Mouse (Mus musculus) liver, adult 2 months (tissue): Measurements from ENCODE around the gene 2610507B11Rik. TPM values are rescaled to one million over a fixed set of nuclear protein-coding genes. Genes with fewer than 3 reads are reported as not detected.
A peak's percentile ranks its signal among the peaks of the same experiment; 100 is the strongest.

Experiments
- DNase-seq: peaks from one replicate; pipeline ENCODE4 v3.0.0-alpha.2; 2011; ENCODE audit warnings: low read depth, low spot score; ENCODE audit errors: extremely low read depth
- H3K27ac ChIP-seq: fragments of 200-500 bp; replicated peaks from 2 replicates; pipeline ENCODE4 v1.5.1; 2012; ENCODE audit warnings: low read depth, mild to moderate bottlenecking, control low read depth, inconsistent platforms, low read length; ENCODE audit not compliant: insufficient read depth
- H3K27me3 ChIP-seq: fragments of 200-500 bp; 2 replicates; pipeline ENCODE4 v1.6.1; 2012; ENCODE audit warnings: mild to moderate bottlenecking, moderate library complexity, low read length, inconsistent platforms; ENCODE audit not compliant: control insufficient read depth, insufficient read depth
- H3K36me3 ChIP-seq: fragments of 200-500 bp; 2 replicates; pipeline ENCODE4 v1.6.1; 2012; ENCODE audit warnings: low read length, inconsistent platforms; ENCODE audit not compliant: control insufficient read depth, insufficient read depth
- H3K4me1 ChIP-seq: fragments of 200-500 bp; 2 replicates; pipeline ENCODE4 v1.6.1; 2011; ENCODE audit warnings: low read length; ENCODE audit not compliant: control insufficient read depth, insufficient read depth
- H3K4me3 ChIP-seq: fragments of 200-500 bp; 2 replicates; pipeline ENCODE4 v1.5.1; 2011; ENCODE audit warnings: low read depth, mild to moderate bottlenecking, control low read depth, low read length, moderate library complexity; ENCODE audit not compliant: insufficient read depth
- H3K79me2 ChIP-seq: fragments of 200-500 bp; 2 replicates; pipeline ENCODE4 v1.6.1; 2012; ENCODE audit warnings: inconsistent platforms, mild to moderate bottlenecking, low read length, moderate library complexity; ENCODE audit not compliant: control insufficient read depth, insufficient read depth
- H3K9ac ChIP-seq: fragments of 200-500 bp; 2 replicates; pipeline ENCODE4 v1.6.1; 2012; ENCODE audit warnings: low read depth, mild to moderate bottlenecking, control low read depth, inconsistent platforms, low read length
- CTCF ChIP-seq: fragments of 200-500 bp; IDR thresholded peaks from 2 replicates; pipeline ENCODE4 v1.5.1; 2011; ENCODE audit warnings: low read depth, low read length, control low read depth
- POLR2A ChIP-seq: fragments of 200-500 bp; IDR thresholded peaks from 2 replicates; pipeline ENCODE4 v1.6.1; 2011; ENCODE audit warnings: low read length, control low read depth; ENCODE audit not compliant: insufficient read depth; ENCODE audit errors: extremely low read depth
- WGBS: fragments of 180-500 bp; shearing (Covaris S2); methylation state at CpG from one replicate; pipeline ENCODE4 v1.1.7; 2018; 5-methylcytosine and 5-hydroxymethylcytosine counted together
- polyA plus RNA-seq: library from polyadenylated mRNA; depleted of rRNA; stranded (reverse); fragments of >200 nt; gene quantifications from 2 replicates; pipeline ENCODE4 v1.2.3, GENCODE M21; 2012
- total RNA-seq: library from RNA; depleted of rRNA; stranded (reverse); fragments of >200 nt; gene quantifications from 2 replicates; pipeline ENCODE4 v1.2.3, GENCODE M21; 2014

2610507B11Rik gene
- total and polyA plus RNA-seq, 2 experiments, result 43.6 to 68.6 TPM

DNA sequence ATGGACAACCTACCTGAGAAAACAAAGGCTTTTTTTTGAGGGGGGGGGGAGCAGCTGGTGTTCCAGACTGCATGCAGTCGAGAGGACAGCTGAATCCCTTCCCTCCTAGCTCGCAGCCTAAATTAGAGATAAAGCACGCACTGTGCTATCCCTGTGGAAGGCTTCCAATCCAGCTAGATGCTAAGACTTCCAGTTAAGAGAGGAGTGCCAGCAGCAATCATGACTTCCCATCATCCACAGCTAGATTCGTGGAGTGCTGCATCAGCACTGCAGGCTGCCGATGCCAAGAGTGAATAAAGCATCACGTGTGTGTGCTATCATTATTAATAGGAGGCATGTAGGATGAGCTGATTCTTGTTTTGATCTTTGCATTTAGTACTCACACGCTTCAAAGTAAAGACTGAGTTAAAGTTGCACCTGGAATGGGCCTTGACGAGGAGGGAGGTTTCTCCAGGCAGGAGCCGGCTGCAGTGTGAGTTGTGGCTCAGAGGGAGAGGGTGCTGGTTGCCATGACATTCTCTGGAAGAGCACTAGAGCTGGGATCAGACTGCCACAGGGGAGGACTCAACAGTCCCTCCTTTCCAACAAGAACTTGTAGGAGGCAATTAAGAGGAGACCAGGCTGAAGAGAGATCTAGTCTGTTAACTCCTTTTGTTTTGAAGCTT is 21.2 kb upstream of the 2610507B11Rik start:
- H3K27ac ChIP-seq, result no peak overlapping the region
- H3K79me2 ChIP-seq, result peaks cover 45% of the 10 kb centered on the region
- H3K4me3 ChIP-seq, result no peak overlapping the region
- no peak overlapping the region for H3K9ac ChIP-seq
- peaks cover 8% of the 10 kb centered on the region for H3K4me1 ChIP-seq
- H3K27me3 ChIP-seq, result no peaks in the 10 kb centered on the region
- 73% methylated on average over 9 of the region's 9 CpGs for WGBS
- no peak for TF ChIP-seq CTCF
- TF ChIP-seq POLR2A, result no peak
- DNase-seq, result no peak
- H3K36me3 ChIP-seq, result peaks cover 11% of the 10 kb centered on the region

- peak overlapping the region; percentile 48 for H3K27ac ChIP-seq
- H3K36me3 ChIP-seq, result peaks cover 3% of the 10 kb centered on the region; the same call in 1 of the 2 replicates
- under 1% methylated on average over 19 of the region's 19 CpGs for WGBS
These were observed 16.3 kb upstream of the 2610507B11Rik start for GRCm38 (mm10) chr11:78245261-78245626.

DNA sequence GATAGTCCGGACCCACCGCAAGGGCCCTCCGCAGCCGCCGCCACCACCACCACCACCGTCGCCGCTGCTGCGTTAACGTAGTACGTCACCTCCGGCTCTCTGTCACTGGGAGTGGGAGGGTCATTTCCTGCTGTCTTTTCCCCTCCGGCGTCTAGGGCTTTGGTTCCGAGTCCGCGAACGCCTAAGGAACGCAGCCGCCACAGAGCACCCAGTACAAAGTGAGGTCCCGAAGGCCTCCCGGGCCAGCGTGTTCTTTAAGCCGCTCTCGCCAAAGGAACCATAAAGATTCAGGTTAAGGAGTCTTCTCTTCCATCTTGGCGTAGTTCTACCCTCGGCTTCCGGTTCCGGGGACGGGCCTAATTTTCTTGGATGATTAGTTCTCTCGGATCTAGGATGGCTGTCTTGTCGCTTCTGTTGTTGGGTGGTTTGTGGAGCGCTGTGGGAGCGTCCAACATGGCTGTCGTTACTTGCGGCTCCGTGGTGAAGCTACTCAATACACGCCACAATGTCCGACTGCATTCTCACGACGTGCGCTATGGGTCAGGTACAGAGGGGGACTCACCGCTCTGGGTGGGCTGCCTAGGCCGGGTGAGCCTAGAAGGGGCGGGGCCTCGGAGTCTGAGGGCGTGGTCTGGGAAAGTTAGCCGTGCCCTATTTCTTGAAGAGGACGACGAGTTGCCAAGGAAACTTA is 15.8 kb upstream of the 2610507B11Rik start, which contains the start of the genes Sdf2 and Supt6:
Gene Sdf2 (plus strand): TSS at position 120 of the 691 bp plus-strand sequence.
Gene Supt6 (minus strand): TSS at position 361 of the 691 bp plus-strand sequence.
- Histone ChIP-seq H3K9ac (peak within 1 kb of the TSS; percentile 85), H3K4me3 (peak within 1 kb of the TSS; percentile 88), H3K36me3 (peaks cover 1% of the 10 kb centered on the region; the same call in 1 of the 2 replicates), H3K27ac (peak within 1 kb of the TSS; percentile 95), H3K4me1 (peaks cover 14% of the 10 kb centered on the region), H3K79me2 (peaks cover 30% of the 10 kb centered on the region), H3K27me3 (no peaks in the 10 kb centered on the region)
- TF ChIP-seq CTCF, result 0 out of 2 replicates have a peak, but pooled peaks have one; percentile 2
- peak; percentile 71; the same call in 1 of the 2 replicates for TF ChIP-seq POLR2A
- peak; percentile 88 for DNase-seq
- under 1% methylated on average over 50 of the region's 50 CpGs for WGBS

More at GRCm38 (mm10) chr11:78245261-78245626, 16.3 kb upstream of the 2610507B11Rik start:
- TF ChIP-seq POLR2A (no peak), CTCF (no peak)
- Histone ChIP-seq H3K4me3 (peak overlapping the region; percentile 88), H3K27me3 (no peaks in the 10 kb centered on the region), H3K4me1 (peaks cover 14% of the 10 kb centered on the region), H3K9ac (peak overlapping the region; percentile 85), H3K79me2 (peaks cover 33% of the 10 kb centered on the region)
- DNase-seq, result no peak

DNA sequence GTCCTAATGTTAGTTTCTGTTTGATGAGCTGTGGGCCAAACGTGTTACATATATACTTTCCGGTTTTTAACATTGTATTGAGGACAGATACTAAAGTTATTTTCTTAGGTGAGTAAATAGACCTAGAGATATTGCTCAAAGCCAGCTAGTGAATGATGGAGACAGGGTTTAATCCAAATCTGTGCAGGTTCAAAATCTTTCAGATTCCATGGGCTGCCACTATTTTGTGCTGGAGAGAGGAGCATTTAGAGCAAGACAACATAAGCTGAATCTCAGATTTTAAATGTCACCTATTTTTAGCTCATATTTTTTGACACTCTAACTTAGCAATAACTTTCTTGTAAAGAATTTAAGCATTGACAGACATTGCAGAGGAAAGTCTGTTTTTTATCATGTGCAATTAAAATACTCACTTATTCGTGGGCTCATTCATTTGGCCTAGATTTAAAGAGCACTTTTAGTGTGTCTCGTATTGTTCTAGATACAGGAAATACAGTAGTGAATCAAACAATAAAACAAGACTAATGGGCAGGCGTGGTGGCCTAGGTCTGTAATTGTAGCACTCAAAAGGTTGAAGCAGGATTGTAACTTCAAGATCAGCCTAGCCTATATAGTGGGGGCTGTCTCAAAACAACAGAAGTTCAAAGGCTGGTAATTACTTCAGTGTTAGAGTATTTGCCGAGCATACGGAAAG is 15.1 kb upstream of the 2610507B11Rik start:
- Histone ChIP-seq H3K27ac (no peak overlapping the region), H3K4me3 (peak overlapping the region; percentile 88), H3K36me3 (peaks cover 1% of the 10 kb centered on the region; the same call in 1 of the 2 replicates), H3K9ac (no peak overlapping the region), H3K27me3 (no peaks in the 10 kb centered on the region), H3K4me1 (peaks cover 14% of the 10 kb centered on the region), H3K79me2 (peaks cover 30% of the 10 kb centered on the region)
- DNase-seq, result no peak
- 44% methylated on average over 7 of the region's 7 CpGs for WGBS
- no peak for TF ChIP-seq CTCF
- no peak for TF ChIP-seq POLR2A

- Histone ChIP-seq H3K27me3 (no peaks in the 10 kb centered on the region), H3K36me3 (peaks cover 3% of the 10 kb centered on the region), H3K27ac (no peak overlapping the region), H3K4me3 (no peak overlapping the region), H3K79me2 (peaks cover 26% of the 10 kb centered on the region), H3K4me1 (peaks cover 14% of the 10 kb centered on the region), H3K9ac (no peak overlapping the region)
- TF ChIP-seq CTCF (no peak), POLR2A (no peak)
- WGBS, result 61% methylated on average over 3 of the region's 3 CpGs
- no peak for DNase-seq
These were observed 14.6 kb upstream of the 2610507B11Rik start for GRCm38 (mm10) chr11:78247012-78247348.
